Mouse (Mus musculus) lung, postnatal 36 days (tissue): ENCODE results near the gene Ackr4.
A peak's percentile ranks its signal among the peaks of the same experiment; 100 is the strongest.

Source experiments
- DNase-seq: peaks from one replicate; pipeline ENCODE4 v3.0.0; 2022; ENCODE audit warnings: mixed read lengths

The Ackr4 gene

GRCm38 (mm10) chr9:104104986-104105385 is 21.7 kb downstream of the Ackr4 start:
- no peak for DNase-seq

GRCm38 (mm10) chr9:104102901-104103300 is 23.8 kb downstream of the Ackr4 start:
- DNase-seq, result no peak

- no peak for DNase-seq
These were observed 24.4 kb downstream of the Ackr4 start for GRCm38 (mm10) chr9:104102301-104102700.

- DNase-seq, result no peak
These were observed 25.3 kb downstream of the Ackr4 start for GRCm38 (mm10) chr9:104101458-104101857.

GRCm38 (mm10) chr9:104100822-104101221 is 25.9 kb downstream of the Ackr4 start:
- peak; percentile 28 for DNase-seq

GRCm38 (mm10) chr9:104099060-104099459 is 27.7 kb downstream of the Ackr4 start:
- no peak for DNase-seq

GRCm38 (mm10) chr9:104098256-104098655 is 28.5 kb downstream of the Ackr4 start:
- DNase-seq, result peak; percentile 63

- DNase-seq, result no peak
These were observed 33.8 kb downstream of the Ackr4 start for GRCm38 (mm10) chr9:104092945-104093344.

GRCm38 (mm10) chr9:104088555-104088954 is 38.2 kb downstream of the Ackr4 start:
- DNase-seq, result peak; percentile 75

GRCm38 (mm10) chr9:104085730-104086429 is 40.9 kb downstream of the Ackr4 start:
- no peak for DNase-seq

GRCm38 (mm10) chr9:104080038-104080437 is 46.7 kb downstream of the Ackr4 start:
- DNase-seq, result no peak

- DNase-seq, result peak; percentile 67
These were observed 47.4 kb downstream of the Ackr4 start for GRCm38 (mm10) chr9:104079379-104079778.

- DNase-seq, result no peak
These were observed 48.0 kb downstream of the Ackr4 start for GRCm38 (mm10) chr9:104078780-104079179.

- DNase-seq, result no peak
These were observed 50.9 kb downstream of the Ackr4 start for GRCm38 (mm10) chr9:104075808-104076207.

- DNase-seq, result no peak
These were observed 55.7 kb downstream of the Ackr4 start for GRCm38 (mm10) chr9:104070863-104071604.

GRCm38 (mm10) chr9:104070241-104070640 is 56.5 kb downstream of the Ackr4 start:
- no peak for DNase-seq

- no peak for DNase-seq
These were observed 62.2 kb downstream of the Ackr4 start for GRCm38 (mm10) chr9:104064571-104064970.

- peak; percentile 93 for DNase-seq
These were observed 63.3 kb downstream of the Ackr4 start, which contains the start of gene Acad11 for GRCm38 (mm10) chr9:104063244-104063961. Gene Acad11, plus strand, starts transcription at chr9:104063377.

- DNase-seq, result no peak
These were observed 64.1 kb downstream of the Ackr4 start, which contains the start of gene Uba5 for GRCm38 (mm10) chr9:104062430-104063243. Gene Uba5, minus strand, starts transcription at chr9:104063134.

- DNase-seq, result no peak
These were observed 75.7 kb downstream of the Ackr4 start for GRCm38 (mm10) chr9:104051028-104051427.

- DNase-seq, result no peak
These were observed 83.1 kb downstream of the Ackr4 start for GRCm38 (mm10) chr9:104043676-104044075.

- no peak for DNase-seq
These were observed 86.4 kb downstream of the Ackr4 start, which contains the start of gene Gm28305 for GRCm38 (mm10) chr9:104040362-104040761. Gene Gm28305, plus strand, starts transcription at chr9:104040662.
